Mouse (Mus musculus): ENCODE results near the gene Pgm1. TPM values are rescaled to one million over a fixed set of nuclear protein-coding genes. Genes with fewer than 3 reads are reported as not detected.
A peak's percentile ranks its signal among the peaks of the same experiment; 100 is the strongest.

The Pgm1 gene
- polyA plus RNA-seq, 1 experiment from 2014 or later, result 77.5 TPM

DNA sequence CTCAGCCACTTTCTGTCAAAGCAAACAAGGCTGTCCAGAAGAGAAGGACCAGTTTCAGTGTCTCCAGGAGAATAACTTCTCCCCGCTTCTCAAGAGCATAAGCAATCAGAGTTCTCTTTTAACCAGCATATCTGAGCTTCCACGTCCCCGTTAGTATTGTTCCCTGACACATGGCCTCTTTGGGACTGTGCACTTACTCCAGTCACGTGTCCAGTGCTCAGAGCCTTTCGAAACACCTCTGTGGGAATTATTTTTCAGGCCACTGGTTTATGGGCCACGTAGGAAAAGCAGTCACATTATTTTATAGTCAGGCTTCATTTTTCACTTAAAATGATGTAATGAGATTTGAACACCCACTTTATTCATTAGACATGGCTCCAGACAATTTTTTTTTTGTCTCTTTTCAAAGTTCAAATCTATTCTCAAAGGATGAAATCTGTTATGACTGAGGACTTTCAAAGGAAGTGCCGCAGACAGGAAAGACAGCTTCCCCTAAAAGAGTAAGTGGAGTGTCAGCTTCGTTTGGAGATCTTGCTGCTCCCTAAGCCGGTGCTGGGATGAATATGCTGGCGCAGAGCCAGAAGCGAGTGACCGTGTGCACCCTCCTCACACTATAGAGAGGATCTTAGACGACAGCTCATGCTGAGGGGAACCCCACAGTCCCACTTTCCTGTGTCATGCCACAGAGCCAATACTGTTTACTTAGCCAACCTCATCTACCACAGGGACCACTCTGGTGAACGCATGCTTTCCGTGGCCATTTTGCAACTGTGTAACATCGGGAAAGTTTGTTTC, 10.7 kb downstream of the Pgm1 start:
- Histone ChIP-seq H3K9ac (no peak overlapping the region), H3K36me3 (replicated peaks) (no peaks in the 10 kb centered on the region), H3K27ac (no peak overlapping the region), H3K4me1 (no peaks in the 10 kb centered on the region), H3K9me3 (no peaks in the 10 kb centered on the region), H3K27me3 (replicated peaks) (no peaks in the 10 kb centered on the region), H3K4me2 (no peak overlapping the region), H3K4me3 (no peak overlapping the region)
- no peak for ATAC-seq (replicated peaks)
- WGBS, result 48% methylated on average over 16 of the region's 16 CpGs

DNA sequence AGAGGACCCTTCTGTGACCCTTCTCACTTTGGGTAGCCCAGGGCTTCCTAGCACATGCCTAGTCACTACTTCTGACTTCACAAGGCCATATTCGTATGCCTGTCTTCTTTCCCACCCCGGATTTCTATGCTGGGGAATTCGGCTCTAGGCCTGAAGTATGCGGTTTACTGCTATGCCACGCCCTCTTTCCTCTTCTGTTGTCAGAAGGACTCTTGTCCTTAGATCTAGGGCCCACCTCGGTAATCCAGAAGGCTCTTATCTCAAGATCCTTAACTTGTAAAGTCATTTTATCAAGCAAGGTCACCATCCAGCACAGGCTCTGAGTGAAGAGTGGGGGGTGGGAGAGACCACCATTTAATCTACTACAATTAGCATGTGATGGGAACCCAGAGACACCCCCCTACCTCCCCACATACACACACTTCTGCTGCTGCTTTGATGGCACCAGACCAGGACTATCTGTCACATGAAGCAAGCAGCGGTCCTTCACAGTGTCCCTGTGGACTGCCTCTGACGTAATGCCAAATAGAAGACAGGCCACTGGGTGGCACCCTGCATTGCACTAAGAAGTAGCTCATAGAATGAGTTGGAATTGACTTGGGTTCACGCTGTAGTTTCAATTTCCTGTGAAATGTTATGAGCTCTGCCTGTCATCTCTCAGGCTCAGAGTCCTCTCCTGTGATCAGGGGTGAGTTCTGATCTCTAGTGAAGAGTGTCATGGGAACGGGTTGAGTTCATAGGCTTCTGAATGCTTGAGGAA, 12.6 kb downstream of the Pgm1 start:
- 82% methylated on average over 10 of the region's 10 CpGs for WGBS
- no peak overlapping the region for H3K4me3 ChIP-seq
- no peak; the same call in 1 of the 2 replicates for ATAC-seq (replicated peaks)

DNA sequence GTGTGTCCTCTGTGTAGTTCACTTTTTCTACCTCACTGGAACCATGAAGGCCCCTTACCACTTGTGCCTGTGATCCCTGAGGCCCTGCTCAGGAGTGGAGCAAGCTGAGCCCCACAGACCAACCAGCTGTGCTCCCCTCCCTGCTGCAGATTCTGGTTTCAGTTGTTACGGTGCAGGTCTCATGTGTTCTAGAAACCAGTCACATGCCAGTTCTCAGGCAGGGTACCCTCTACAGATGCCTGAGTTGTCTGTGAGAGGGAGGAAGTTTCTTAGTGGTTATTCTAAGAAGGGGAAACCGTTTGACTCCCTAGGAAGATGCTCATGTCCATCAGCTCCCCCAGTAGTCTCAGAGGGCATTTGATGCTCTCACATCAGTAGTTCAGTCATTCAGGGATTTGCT, 15.4 kb downstream of the Pgm1 start:
- Histone ChIP-seq H3K9me3 (no peaks in the 10 kb centered on the region), H3K36me3 (replicated peaks) (no peaks in the 10 kb centered on the region), H3K4me1 (no peaks in the 10 kb centered on the region), H3K4me3 (no peak overlapping the region), H3K27me3 (replicated peaks) (no peaks in the 10 kb centered on the region), H3K4me2 (no peak overlapping the region), H3K27ac (no peak overlapping the region), H3K9ac (no peak overlapping the region)
- no peak for ATAC-seq (replicated peaks)
- 76% methylated on average over 2 of the region's 2 CpGs for WGBS

More for the DNA sequence above, 12.6 kb downstream of the Pgm1 start:
- no peaks in the 10 kb centered on the region for H3K36me3 ChIP-seq (replicated peaks)
- H3K4me2 ChIP-seq, result no peak overlapping the region
- no peak overlapping the region for H3K27ac ChIP-seq
- no peak overlapping the region for H3K9ac ChIP-seq
- no peaks in the 10 kb centered on the region for H3K27me3 ChIP-seq (replicated peaks)
- no peaks in the 10 kb centered on the region for H3K4me1 ChIP-seq
- H3K9me3 ChIP-seq, result no peaks in the 10 kb centered on the region

DNA sequence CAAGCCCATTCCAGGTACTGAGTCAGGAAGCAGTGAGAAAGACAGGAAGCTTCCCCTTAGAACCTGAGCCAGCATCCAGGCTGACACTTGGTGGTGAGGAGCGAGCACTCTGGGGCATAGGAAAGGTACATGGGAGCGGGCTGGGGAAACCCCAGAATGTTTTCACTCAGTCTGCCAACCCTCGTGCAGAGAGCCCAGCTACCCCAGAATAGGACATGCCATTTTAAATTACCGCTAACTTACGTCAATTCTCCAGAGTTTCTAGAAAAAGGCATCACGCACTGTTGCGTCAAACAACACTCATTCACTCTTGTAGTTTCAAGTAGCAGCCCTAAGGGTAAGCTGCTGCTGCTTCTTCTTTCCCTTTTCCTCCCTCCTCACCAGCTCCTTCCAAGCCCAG, 15.8 kb downstream of the Pgm1 start:
- ATAC-seq (replicated peaks), result no peak
- WGBS, result 94% methylated on average over 7 of the region's 7 CpGs
- no peaks in the 10 kb centered on the region for H3K36me3 ChIP-seq (replicated peaks)

DNA sequence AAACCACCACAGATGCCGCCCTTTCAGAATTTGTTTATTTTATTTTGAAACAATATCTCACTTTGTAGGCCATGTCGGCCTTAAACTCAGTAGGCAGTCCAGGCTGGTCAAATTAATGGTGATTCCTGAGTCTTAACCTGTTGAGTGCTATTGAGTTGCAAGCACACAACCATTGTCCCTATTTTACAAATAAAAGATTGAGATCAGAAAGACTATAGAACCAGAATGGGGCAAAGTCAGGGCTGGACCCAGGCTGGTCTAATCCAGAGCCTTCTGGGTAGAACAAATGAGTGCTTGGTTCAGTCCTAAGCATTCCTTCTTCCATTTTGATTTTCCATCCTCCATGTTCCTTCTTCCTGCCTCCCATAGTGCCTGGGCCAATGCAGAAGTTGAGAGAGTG, 17.3 kb downstream of the Pgm1 start:
- ATAC-seq (replicated peaks), result no peak

More for the DNA sequence above, 15.8 kb downstream of the Pgm1 start:
- no peaks in the 10 kb centered on the region for H3K9me3 ChIP-seq
- H3K27ac ChIP-seq, result no peak overlapping the region
- no peaks in the 10 kb centered on the region for H3K27me3 ChIP-seq (replicated peaks)
- H3K9ac ChIP-seq, result no peak overlapping the region
- no peaks in the 10 kb centered on the region for H3K4me1 ChIP-seq
- no peak overlapping the region for H3K4me3 ChIP-seq
- no peak overlapping the region for H3K4me2 ChIP-seq

DNA sequence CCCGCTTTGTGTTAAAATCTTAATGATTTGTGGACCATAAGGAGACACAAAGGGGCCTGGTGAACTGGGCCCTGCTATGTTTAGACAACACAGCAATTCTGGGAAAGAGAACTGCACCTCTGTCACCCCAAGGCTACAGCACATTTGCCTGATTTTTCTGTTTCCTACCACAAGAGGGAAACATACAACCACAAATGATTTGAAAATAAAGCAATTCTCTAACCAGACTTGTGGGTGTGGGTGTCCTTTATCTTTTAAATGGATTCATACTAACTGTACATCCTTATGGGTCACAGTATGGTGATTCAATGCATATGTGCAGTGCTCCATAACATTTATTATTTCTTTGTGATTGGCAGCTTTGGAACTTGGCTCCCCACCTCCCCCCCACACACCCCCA, 18.0 kb downstream of the Pgm1 start:
- no peaks in the 10 kb centered on the region for H3K4me1 ChIP-seq
- no peaks in the 10 kb centered on the region for H3K36me3 ChIP-seq (replicated peaks)
- 85% methylated on average over 1 of the region's 1 CpGs for WGBS
- H3K27me3 ChIP-seq (replicated peaks), result no peaks in the 10 kb centered on the region
- no peak overlapping the region for H3K4me3 ChIP-seq
- H3K27ac ChIP-seq, result no peak overlapping the region
- no peaks in the 10 kb centered on the region for H3K9me3 ChIP-seq
- no peak overlapping the region for H3K4me2 ChIP-seq
- no peak overlapping the region for H3K9ac ChIP-seq
- peak; percentile 34; the same call in 1 of the 2 replicates for ATAC-seq (replicated peaks)

More for the DNA sequence above, 17.3 kb downstream of the Pgm1 start:
- WGBS, result 92% methylated on average over 2 of the region's 2 CpGs
- Histone ChIP-seq H3K9me3 (no peaks in the 10 kb centered on the region), H3K9ac (no peak overlapping the region), H3K4me3 (no peak overlapping the region), H3K36me3 (replicated peaks) (no peaks in the 10 kb centered on the region), H3K27ac (no peak overlapping the region), H3K4me1 (no peaks in the 10 kb centered on the region), H3K4me2 (no peak overlapping the region), H3K27me3 (replicated peaks) (no peaks in the 10 kb centered on the region)

DNA sequence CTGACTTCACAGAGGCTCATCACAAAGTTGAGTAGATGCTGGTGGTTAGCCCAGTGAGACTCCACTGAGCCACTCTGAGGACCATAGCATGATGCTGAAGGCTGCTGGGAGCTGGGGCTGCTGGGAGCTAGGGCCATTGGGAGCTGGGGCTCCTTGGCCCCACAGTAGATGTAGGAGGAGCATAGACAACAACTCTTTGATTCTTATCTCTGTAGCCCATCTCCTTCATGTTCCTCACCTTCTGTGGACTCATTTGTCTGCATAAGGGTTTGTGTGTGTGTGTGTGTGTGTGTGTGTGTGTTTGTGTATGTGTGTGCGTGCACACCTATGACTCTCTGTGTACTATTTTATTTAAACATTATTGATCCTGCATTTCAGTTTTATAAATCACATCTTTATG, 18.7 kb downstream of the Pgm1 start:
- no peak for ATAC-seq (replicated peaks)
- no peaks in the 10 kb centered on the region for H3K4me1 ChIP-seq
- H3K4me2 ChIP-seq, result no peak overlapping the region
- H3K27me3 ChIP-seq (replicated peaks), result no peaks in the 10 kb centered on the region
- 96% methylated on average over 1 of the region's 1 CpGs for WGBS
- no peak overlapping the region for H3K9ac ChIP-seq
- H3K36me3 ChIP-seq (replicated peaks), result no peaks in the 10 kb centered on the region
- no peak overlapping the region for H3K27ac ChIP-seq
- no peaks in the 10 kb centered on the region for H3K9me3 ChIP-seq
- H3K4me3 ChIP-seq, result no peak overlapping the region

DNA sequence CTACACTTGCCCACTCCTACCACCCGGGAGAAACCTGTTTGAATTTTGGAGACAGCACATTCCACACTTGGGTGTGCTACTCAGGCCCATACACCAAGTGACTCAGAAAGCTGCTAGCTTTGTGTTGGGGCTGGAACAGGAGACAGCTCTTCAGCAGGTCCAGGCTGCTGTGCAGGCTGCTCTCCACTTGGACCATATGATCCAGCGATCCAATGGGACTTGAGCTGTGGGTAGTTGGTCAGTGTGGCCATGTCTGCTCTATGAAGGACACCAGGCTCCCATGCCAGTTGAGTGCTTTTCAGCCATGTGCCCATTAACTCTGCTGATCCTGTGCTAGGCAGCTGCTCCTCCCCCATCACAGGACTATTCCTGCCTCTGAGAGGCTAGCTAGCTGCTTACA, 24.7 kb downstream of the Pgm1 start:
- Histone ChIP-seq H3K27ac (no peak overlapping the region), H3K36me3 (replicated peaks) (no peaks in the 10 kb centered on the region), H3K9ac (no peak overlapping the region), H3K4me2 (no peak overlapping the region), H3K9me3 (no peaks in the 10 kb centered on the region), H3K4me1 (no peaks in the 10 kb centered on the region), H3K4me3 (no peak overlapping the region), H3K27me3 (replicated peaks) (no peaks in the 10 kb centered on the region)
- ATAC-seq (replicated peaks), result no peak
- 94% methylated on average over 2 of the region's 2 CpGs for WGBS

DNA sequence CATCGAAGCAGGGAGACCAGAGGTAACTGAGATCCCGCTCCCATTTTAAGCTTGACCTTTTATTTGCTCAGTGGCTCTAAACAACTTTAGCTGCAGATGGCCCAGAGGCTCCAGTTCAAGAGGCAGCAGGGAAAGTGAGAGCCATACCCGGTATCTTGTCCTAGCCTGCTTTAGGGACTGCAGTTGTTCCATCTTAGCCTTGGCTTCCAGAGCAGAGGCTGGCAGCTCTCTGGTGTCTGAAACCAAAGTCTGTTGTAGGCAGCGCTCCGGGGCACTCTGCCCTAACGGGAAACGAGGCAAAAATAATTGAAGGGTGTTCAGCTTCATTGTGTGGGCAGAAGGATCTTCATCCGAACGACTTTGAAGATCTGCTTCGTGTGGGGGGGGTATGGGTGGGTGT, 26.2 kb downstream of the Pgm1 start:
- H3K36me3 ChIP-seq (replicated peaks), result no peaks in the 10 kb centered on the region
- 88% methylated on average over 10 of the region's 10 CpGs for WGBS
- no peak overlapping the region for H3K4me2 ChIP-seq
- no peak overlapping the region for H3K27ac ChIP-seq
- no peaks in the 10 kb centered on the region for H3K4me1 ChIP-seq
- ATAC-seq (replicated peaks), result no peak
- H3K9me3 ChIP-seq, result no peaks in the 10 kb centered on the region
- H3K4me3 ChIP-seq, result no peak overlapping the region
- H3K27me3 ChIP-seq (replicated peaks), result no peaks in the 10 kb centered on the region
- H3K9ac ChIP-seq, result no peak overlapping the region

DNA sequence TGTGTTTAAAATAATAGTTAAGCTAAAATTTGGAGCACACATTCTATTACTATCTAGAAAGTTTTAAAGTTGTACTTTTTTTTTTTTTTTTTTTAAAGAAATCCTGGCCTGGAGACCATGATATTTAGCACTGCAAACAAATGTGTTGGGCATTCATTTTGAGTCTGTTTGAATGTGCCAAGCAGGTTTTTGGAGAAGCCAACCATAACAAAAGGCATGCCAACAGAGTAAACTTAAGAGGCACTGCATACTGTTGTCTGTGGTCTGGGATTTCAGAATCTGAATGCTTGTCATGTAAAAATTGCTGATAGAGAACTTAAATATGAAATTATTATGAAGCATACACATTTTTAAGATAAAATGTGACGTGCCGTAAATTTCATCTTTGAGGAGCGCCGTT, 28.0 kb downstream of the Pgm1 start:
- H3K4me3 ChIP-seq, result no peak overlapping the region
- H3K36me3 ChIP-seq (replicated peaks), result no peaks in the 10 kb centered on the region
- H3K4me2 ChIP-seq, result no peak overlapping the region
- H3K27ac ChIP-seq, result no peak overlapping the region
- H3K9ac ChIP-seq, result no peak overlapping the region
- H3K4me1 ChIP-seq, result no peaks in the 10 kb centered on the region
- H3K27me3 ChIP-seq (replicated peaks), result no peaks in the 10 kb centered on the region
- WGBS, result 85% methylated on average over 4 of the region's 4 CpGs
- ATAC-seq (replicated peaks), result no peak
- H3K9me3 ChIP-seq, result no peaks in the 10 kb centered on the region

DNA sequence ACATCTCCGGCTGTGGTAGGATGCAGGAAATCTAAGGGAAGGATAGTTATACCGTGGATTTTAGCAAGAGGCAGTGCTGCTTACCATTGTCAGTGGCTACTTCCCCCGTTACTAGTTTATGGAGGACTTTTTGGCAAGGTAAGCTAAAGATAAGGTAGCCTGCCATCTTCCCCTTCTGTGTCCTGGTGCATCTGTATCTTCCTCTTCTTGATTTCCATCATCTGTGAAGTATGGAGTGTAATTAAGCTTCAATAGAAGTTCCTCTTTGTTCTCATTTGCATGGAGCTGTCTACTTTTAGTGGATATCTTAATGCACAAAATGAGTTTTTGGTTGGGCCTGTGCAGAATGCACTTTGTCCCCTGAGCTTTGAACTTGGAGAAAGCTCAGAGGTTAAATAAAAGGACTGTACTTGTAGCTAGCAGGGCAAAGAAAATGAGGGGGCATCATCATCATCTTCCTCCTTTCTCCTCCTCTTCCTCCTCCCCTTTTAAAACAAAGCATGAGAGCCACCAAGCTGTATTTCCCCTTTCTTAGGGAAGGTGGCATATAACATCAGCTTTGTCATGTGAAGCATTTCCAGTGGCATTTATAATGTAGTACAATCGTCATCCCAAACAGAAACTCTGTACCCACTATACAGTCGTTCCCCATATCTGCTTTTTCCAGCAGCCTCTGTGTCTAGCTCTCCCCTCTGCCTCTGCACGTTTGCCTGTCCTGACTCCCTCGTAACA, 29.0 kb downstream of the Pgm1 start:
- Histone ChIP-seq H3K9me3 (no peaks in the 10 kb centered on the region), H3K4me3 (no peak overlapping the region), H3K36me3 (replicated peaks) (no peaks in the 10 kb centered on the region), H3K27ac (no peak overlapping the region), H3K4me2 (no peak overlapping the region), H3K4me1 (no peaks in the 10 kb centered on the region), H3K9ac (no peak overlapping the region), H3K27me3 (replicated peaks) (no peaks in the 10 kb centered on the region)
- 68% methylated on average over 7 of the region's 7 CpGs for WGBS
- no peak for ATAC-seq (replicated peaks)

DNA sequence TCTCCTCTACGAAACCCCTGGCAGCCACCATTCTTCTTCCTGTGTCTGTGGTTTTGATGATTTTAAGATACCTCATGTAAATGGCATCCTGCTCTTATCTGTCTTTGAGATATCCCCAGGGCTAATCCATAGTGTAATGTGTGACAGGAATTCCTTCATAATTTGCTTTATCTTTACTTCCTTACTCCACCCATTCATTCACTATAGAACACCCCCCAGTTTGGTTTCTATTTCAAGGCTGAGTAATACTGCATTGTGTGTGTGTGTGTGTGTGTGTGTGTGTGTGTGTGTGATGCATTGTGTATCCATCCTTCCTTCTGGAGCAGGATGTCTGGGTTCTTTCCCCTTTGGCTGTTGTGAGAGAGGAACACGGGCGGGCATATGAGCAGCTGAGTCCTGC, 30.1 kb downstream of the Pgm1 start:
- Histone ChIP-seq H3K36me3 (replicated peaks) (0 out of 2 replicates have a peak, but pooled peaks cover 6% of the 10 kb centered on the region), H3K4me2 (no peak overlapping the region), H3K27me3 (replicated peaks) (no peaks in the 10 kb centered on the region), H3K4me1 (no peaks in the 10 kb centered on the region), H3K4me3 (no peak overlapping the region), H3K9ac (no peak overlapping the region), H3K9me3 (no peaks in the 10 kb centered on the region), H3K27ac (no peak overlapping the region)
- ATAC-seq (replicated peaks), result no peak
- WGBS, result 80% methylated on average over 3 of the region's 3 CpGs

Measured in midbrain, embryonic 15.5 days (tissue).